Mouse (Mus musculus) cortical plate, adult 2 months (tissue): ENCODE results near the gene Grid2. TPM values are rescaled to one million over a fixed set of nuclear protein-coding genes. Genes with fewer than 3 reads are reported as not detected.
"Not testable (repeated sequence)": the region's sequence is repeated elsewhere in the genome, so short reads cannot be mapped to it uniquely, and the experiment has no call there.

Experiments
- H3K27ac ChIP-seq: fragments of 200-500 bp; 2 replicates; pipeline ENCODE4 v1.5.1; 2012; ENCODE audit warnings: low read length, control low read depth, inconsistent platforms; ENCODE audit not compliant: insufficient read depth
- H3K4me1 ChIP-seq: fragments of 200-500 bp; 2 replicates; pipeline ENCODE4 v1.6.1; 2011; ENCODE audit warnings: low read length; ENCODE audit not compliant: control insufficient read depth, insufficient read depth
- H3K4me3 ChIP-seq: fragments of 200-500 bp; 2 replicates; pipeline ENCODE4 v1.5.1; 2011; ENCODE audit warnings: mild to moderate bottlenecking, low read length, control low read depth; ENCODE audit not compliant: insufficient read depth
- CTCF ChIP-seq: fragments of 200-500 bp; IDR thresholded peaks from 2 replicates; pipeline ENCODE4 v1.5.1; 2011; ENCODE audit warnings: mild to moderate bottlenecking, control low read depth, low read length; ENCODE audit not compliant: insufficient read depth; ENCODE audit errors: extremely low read depth
- POLR2A ChIP-seq: fragments of 200-500 bp; IDR thresholded peaks from 2 replicates; pipeline ENCODE4 v1.6.1; 2011; ENCODE audit warnings: mild to moderate bottlenecking, low read length, control low read depth; ENCODE audit not compliant: insufficient read depth; ENCODE audit errors: extremely low read depth
- polyA plus RNA-seq: library from polyadenylated mRNA; depleted of rRNA; stranded (reverse); fragments of >200 nt; gene quantifications from 2 replicates; pipeline ENCODE4 v1.2.3, GENCODE M21; 2012

The Grid2 gene
- polyA plus RNA-seq, 1 experiment = 9.0 TPM

- Histone ChIP-seq H3K27ac (no peak overlapping the region), H3K4me1 (no peaks in the 10 kb centered on the region), H3K4me3 (no peak overlapping the region)
- TF ChIP-seq POLR2A (no peak), CTCF (no peak)
Observed at GRCm38 (mm10) chr6:63547741-63548140, 292.1 kb downstream of the Grid2 start.

GRCm38 (mm10) chr6:63568741-63569140, 313.1 kb downstream of the Grid2 start:
- not testable (repeated sequence) for H3K27ac ChIP-seq, H3K4me1 ChIP-seq, H3K4me3 ChIP-seq

- H3K4me1 ChIP-seq = no peaks in the 10 kb centered on the region
- H3K27ac ChIP-seq = no peak overlapping the region
- no peak overlapping the region for H3K4me3 ChIP-seq
- TF ChIP-seq CTCF (no peak), POLR2A (no peak)
Observed at GRCm38 (mm10) chr6:63590681-63591080, 335.0 kb downstream of the Grid2 start.

GRCm38 (mm10) chr6:63609570-63609969, 353.9 kb downstream of the Grid2 start:
- Histone ChIP-seq H3K27ac (no peak overlapping the region), H3K4me1 (no peaks in the 10 kb centered on the region), H3K4me3 (no peak overlapping the region)
- TF ChIP-seq CTCF (no peak), POLR2A (no peak)

GRCm38 (mm10) chr6:63635970-63636369, 380.3 kb downstream of the Grid2 start:
- Histone ChIP-seq H3K4me3 (no peak overlapping the region), H3K27ac (no peak overlapping the region), H3K4me1 (no peaks in the 10 kb centered on the region)
- no peak for TF ChIP-seq POLR2A
- no peak for TF ChIP-seq CTCF

GRCm38 (mm10) chr6:63659423-63659822, 403.7 kb downstream of the Grid2 start:
- H3K27ac ChIP-seq = no peak overlapping the region

GRCm38 (mm10) chr6:63685689-63686088, 430.0 kb downstream of the Grid2 start:
- no peak for TF ChIP-seq POLR2A
- TF ChIP-seq CTCF = no peak
- H3K4me1 ChIP-seq = no peaks in the 10 kb centered on the region

More at GRCm38 (mm10) chr6:63659423-63659822, 403.7 kb downstream of the Grid2 start:
- H3K4me3 ChIP-seq = no peak overlapping the region
- H3K4me1 ChIP-seq = no peaks in the 10 kb centered on the region
- no peak for TF ChIP-seq CTCF
- TF ChIP-seq POLR2A = no peak

GRCm38 (mm10) chr6:63701684-63702083, 446.0 kb downstream of the Grid2 start:
- no peak overlapping the region for H3K4me3 ChIP-seq
- no peaks in the 10 kb centered on the region for H3K4me1 ChIP-seq
- TF ChIP-seq POLR2A (no peak), CTCF (no peak)
- H3K27ac ChIP-seq = no peak overlapping the region

More at GRCm38 (mm10) chr6:63685689-63686088, 430.0 kb downstream of the Grid2 start:
- Histone ChIP-seq H3K27ac (no peak overlapping the region), H3K4me3 (no peak overlapping the region)

GRCm38 (mm10) chr6:63733740-63734139, 478.1 kb downstream of the Grid2 start:
- TF ChIP-seq POLR2A = no peak
- no peak for TF ChIP-seq CTCF
- no peak overlapping the region for H3K4me3 ChIP-seq
- H3K4me1 ChIP-seq = no peaks in the 10 kb centered on the region
- H3K27ac ChIP-seq = no peak overlapping the region

- Histone ChIP-seq H3K4me1 (no peaks in the 10 kb centered on the region), H3K27ac (no peak overlapping the region), H3K4me3 (no peak overlapping the region)
- TF ChIP-seq CTCF (no peak), POLR2A (no peak)
Observed at GRCm38 (mm10) chr6:63762535-63762934, 506.9 kb downstream of the Grid2 start.

- TF ChIP-seq CTCF (no peak), POLR2A (no peak)
- no peak overlapping the region for H3K4me3 ChIP-seq
- no peaks in the 10 kb centered on the region for H3K4me1 ChIP-seq
- no peak overlapping the region for H3K27ac ChIP-seq
Observed at GRCm38 (mm10) chr6:63794679-63795078, 539.0 kb downstream of the Grid2 start.
